Mouse (Mus musculus) left cerebral cortex, adult 18-20 months (tissue): ENCODE data around the gene Tenm2. TPM values are rescaled to one million over a fixed set of nuclear protein-coding genes. Genes with fewer than 3 reads are reported as not detected.

Source experiments
- DNase-seq, 2 experiments: peaks; one replicate each; pipeline ENCODE4 v3.0.0; 2021 to 2022; ENCODE audit warnings: low spot score in 2 of 2, mixed read lengths in 1 of 2
- total RNA-seq, 2 experiments: library from RNA; stranded (reverse); gene quantifications; 2 replicates each; pipeline ENCODE4 v1.2.3; 2021

Gene Tenm2
- total RNA-seq, 2 experiments from 2014 or later = 74.9 to 82.1 TPM

- no peak for DNase-seq
Observed at GRCm38 (mm10) chr11:36152226-36152625, 1083.5 kb downstream of the Tenm2 start.

DNA sequence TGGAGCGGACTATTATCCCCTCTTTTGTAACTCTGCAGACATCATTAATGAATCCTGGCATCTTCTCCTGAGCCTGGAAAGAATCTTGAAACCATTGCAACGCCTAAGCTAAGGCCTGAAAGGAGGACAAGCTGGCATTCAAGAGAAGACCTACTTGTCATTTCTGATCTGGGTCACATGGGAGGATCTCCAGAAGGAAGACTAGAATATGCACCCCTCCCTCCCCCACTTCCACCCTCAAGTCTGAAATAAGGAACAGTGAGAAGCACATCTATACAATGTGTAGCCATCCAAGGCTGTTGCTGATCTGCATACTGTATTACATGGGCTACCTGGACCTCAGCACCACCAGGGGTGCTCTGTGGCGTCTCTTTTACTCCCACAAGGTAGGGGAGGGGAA lies 1086.7 kb downstream of the Tenm2 start:
- DNase-seq = no peak

GRCm38 (mm10) chr11:36145057-36145456 lies 1090.7 kb downstream of the Tenm2 start:
- DNase-seq = no peak

- DNase-seq = peak; percentile 44 to 53
Observed at GRCm38 (mm10) chr11:36140411-36140810, 1095.4 kb downstream of the Tenm2 start.

GRCm38 (mm10) chr11:36139521-36139920 lies 1096.2 kb downstream of the Tenm2 start:
- DNase-seq = no peak

DNA sequence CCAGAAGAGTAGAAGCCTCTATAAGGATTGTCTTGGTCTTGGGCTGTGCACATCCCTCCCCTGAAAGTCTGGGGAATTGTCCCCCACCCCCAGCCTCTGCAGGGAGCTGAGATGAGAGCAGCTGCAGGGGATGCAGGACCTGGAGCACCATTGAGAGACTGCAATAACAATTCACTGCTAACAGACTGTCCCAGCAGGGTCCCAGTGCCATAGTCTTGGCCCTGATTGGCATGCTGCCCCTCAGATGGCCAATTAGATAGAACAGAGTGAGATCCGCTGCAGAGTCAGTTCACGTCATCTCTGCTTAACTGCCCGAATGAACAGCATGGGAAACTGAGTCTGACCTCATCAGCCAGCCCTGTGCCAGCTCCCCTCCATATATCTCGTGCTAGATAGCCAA lies 1097.9 kb downstream of the Tenm2 start:
- no peak for DNase-seq

DNA sequence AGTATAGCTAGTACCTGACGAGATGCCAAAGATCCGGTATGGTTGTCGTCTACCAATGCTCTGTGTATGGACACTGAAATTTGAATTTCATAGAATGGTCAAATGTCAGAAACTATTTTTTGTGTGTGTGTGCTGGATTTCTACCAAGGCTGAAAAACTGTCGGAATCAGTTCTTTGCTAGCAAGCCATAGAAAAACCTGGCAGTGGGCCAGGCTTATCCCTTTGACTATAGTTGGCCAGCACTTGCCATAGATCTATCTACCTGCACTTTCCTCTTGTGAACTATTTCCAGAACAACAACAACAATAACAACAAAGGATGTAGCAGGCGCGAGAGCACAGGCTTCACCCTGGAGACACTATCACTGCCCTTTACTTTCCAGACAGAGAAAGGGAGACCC lies 1098.5 kb downstream of the Tenm2 start:
- no peak for DNase-seq

DNA sequence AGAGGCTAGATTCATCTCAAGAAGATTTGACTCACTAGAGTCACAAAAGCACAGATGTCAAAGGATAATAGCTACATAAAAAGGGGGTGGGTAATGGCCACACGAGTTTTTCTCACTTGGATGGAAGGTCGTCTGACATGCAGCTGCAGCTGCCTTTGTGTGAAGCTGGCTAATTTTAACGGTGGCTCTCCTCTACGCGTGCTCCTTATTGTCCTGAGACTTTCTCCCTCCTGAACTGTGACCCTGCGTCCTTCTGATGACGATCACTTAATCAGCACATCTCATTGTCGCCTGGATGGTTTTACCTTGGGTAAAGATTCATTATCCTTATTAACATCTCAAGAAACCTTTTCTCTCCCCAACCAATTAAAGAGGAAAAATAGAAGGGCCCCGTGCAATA lies 1101.1 kb downstream of the Tenm2 start:
- DNase-seq = no peak

DNA sequence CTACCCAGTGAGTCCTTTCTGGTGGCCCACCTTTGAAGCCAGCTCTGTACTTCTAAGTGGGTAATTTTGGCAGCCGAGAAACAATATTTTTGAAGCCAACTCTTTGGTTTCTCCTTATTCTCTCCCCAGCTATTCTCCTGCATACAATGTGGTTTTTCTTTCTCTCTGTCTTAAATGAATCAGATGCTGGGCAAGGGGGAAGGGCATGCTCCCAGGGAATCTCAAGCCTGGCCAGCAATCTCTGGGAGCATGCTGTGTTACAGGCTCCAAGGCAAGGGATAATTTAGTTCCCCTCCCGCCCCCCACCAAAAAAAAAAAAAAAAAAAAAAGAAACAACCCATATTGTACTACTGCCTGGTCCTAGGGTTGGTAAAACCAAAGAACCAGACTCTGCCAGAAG lies 1112.5 kb downstream of the Tenm2 start:
- no peak for DNase-seq

DNA sequence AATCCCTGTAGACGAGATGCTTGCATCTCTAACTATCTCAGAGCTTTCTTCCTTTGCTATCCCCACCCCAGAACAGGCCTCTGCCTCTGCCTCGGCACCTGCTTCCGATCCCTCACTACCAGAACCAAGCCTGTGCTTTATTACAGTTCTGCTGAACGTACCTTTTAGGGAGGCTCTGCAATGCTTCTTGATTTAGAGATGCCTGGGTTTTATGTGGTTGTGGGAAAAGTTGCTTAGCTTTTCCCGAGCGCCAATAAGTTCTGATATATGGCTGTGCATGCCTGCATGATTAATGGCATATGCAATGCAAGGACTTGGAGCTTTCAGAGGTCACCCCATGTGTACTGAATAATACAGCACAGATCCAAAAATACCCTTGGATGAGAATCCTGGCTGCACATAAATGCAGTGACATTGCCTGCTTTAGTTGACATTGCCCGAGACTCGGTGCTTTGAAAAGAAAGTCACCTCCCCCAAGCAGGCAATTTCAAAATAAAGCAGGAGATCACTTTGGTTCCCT lies 1114.3 kb downstream of the Tenm2 start:
- no peak for DNase-seq

- no peak for DNase-seq
Observed at GRCm38 (mm10) chr11:36120591-36121409, 1115.0 kb downstream of the Tenm2 start.

DNA sequence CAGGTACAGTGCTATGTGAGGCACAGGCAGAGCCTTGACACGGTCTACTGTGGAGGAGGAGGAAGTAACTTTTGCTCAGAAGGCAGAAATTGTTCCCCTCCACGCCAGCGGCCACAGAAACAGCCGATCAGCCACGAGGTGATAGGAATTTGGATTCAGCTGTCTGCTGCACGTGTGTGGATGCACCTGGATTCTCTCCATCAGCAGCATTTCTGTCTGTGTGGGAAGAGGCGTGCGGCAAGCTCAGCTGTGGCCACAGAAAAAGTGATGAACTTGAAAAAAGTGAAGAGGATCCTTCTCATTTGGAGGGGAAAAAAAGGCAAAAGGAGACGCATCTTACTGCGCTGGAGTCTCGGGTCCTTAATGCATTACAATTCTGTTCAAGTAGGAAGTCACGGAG lies 1122.4 kb downstream of the Tenm2 start:
- DNase-seq = no peak

DNA sequence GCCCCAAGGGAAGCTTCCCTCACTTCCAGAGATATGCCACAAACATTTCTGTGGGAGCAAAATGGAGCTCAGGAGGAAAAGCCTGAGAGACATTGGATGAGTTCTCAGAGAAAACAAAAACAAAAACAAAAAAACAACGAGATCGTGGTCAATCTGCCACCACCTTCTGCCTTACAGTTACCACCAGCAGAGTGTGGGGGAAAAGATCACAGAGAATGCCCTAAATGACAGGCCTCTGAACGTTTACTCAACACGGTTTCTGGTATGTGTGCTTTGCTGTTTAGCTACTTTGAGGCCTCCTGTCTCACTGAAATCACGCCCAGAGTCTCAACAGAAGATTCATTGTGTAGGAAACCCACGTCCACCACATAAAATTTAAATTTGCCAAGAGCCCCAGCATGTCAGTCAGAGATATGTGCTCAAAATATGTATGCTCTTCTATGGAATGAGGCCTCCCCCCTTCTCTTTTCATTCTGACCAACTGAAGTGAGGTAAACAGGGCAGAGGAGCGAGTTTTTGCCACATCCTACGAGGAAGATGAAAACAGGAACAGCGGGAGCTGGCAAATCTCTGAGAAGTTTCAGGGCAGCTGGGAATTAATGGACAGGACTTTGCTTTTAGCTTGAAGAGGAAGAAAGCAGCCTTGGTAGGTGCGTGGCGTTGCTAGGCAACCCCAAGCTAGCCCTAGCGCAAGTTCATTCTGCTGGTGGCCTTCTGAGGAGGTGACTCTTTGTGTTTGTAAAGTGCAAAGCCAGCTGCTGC lies 1126.6 kb downstream of the Tenm2 start:
- peak in 1 of 2 experiments; percentile 37 for DNase-seq

DNA sequence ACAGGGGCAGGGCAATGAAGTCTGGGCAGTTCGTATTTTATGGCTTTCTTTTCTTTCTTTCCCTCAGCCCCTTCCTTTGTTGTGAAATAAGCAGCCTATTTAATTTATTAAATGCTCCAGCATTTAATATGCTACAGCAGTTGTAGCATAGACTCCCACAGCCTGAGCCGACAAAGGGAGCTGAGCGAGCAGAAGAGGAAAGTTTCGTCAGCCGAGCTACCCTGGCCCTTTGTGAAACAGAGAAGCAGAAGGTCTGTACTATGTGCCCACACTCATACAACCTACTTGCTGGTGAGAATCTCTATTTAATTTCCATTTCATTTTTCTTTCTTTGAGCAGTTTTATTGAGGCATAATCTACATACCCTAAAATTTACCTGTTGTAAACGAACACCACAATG lies 1127.9 kb downstream of the Tenm2 start:
- no peak for DNase-seq

DNA sequence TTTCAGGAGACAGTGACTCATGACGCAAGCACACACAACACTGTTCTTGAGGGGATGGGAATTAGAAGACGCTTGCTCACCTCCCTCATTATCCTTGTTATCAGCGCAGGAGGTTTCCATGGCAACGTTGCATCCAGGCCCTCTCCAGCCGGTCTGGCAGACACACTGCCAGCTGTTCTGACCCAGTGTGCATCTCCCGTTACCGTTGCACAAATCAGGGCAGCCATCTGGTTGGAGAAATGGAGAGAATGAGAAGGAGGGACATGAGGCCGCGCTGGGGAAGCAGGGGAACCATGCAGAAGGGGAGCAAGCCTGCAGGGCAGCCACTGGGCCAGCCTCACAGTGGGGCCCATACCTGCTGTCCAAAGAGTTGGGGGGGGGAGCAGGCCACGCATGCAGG lies 1129.1 kb downstream of the Tenm2 start:
- DNase-seq = no peak

DNA sequence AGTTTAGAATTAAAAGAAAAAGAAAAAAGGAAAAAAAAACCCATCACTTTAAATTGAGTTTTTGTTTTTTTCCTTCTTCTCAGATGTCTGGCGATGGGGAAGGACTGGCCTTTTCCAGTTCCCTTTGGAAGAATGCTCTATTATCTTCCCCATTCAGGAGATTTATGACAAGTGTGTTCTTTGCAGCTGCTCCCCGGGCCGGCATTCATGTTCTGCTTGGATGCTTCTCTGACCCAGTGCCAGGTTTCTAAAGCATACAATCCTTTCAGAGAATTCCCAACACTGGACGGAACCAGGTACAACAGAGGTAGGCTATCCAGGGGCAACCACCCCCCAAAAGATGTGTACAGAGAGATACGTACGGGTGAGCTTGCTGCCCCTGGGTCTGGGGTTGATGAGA lies 1132.2 kb downstream of the Tenm2 start:
- no peak for DNase-seq

- peak; percentile 59 to 72 for DNase-seq
Observed at GRCm38 (mm10) chr11:36096219-36096618, 1139.5 kb downstream of the Tenm2 start.

GRCm38 (mm10) chr11:36090210-36090609 lies 1145.6 kb downstream of the Tenm2 start:
- no peak for DNase-seq

GRCm38 (mm10) chr11:36081399-36082053 lies 1154.2 kb downstream of the Tenm2 start:
- DNase-seq = no peak

DNA sequence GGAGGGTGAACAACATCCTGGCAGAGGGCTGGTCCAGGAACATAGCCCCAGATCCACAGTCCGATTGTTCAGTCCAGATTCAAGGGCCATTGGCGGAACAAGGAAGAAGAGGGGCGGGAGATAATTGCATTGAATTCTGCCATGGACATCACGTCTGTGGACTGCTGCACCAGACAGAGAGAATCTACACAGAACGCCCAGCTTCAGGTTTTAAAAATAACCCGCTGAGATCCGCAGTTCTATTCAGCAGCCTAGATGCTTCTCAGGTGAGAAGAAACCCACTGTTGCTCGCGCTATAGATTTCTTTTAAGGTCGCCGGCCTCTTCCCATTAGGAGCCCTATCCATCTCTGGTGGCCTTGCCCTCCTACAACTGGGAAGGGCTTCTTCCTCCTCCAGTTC lies 1155.0 kb downstream of the Tenm2 start:
- DNase-seq = no peak

- no peak for DNase-seq
Observed at GRCm38 (mm10) chr11:36078391-36078790, 1157.4 kb downstream of the Tenm2 start.
